Mouse (Mus musculus): ENCODE data around the gene Inpp1.
"Not testable (repeated sequence)": the region's sequence is repeated elsewhere in the genome, so short reads cannot be mapped to it uniquely, and the experiment has no call there.

The Inpp1 gene

DNA sequence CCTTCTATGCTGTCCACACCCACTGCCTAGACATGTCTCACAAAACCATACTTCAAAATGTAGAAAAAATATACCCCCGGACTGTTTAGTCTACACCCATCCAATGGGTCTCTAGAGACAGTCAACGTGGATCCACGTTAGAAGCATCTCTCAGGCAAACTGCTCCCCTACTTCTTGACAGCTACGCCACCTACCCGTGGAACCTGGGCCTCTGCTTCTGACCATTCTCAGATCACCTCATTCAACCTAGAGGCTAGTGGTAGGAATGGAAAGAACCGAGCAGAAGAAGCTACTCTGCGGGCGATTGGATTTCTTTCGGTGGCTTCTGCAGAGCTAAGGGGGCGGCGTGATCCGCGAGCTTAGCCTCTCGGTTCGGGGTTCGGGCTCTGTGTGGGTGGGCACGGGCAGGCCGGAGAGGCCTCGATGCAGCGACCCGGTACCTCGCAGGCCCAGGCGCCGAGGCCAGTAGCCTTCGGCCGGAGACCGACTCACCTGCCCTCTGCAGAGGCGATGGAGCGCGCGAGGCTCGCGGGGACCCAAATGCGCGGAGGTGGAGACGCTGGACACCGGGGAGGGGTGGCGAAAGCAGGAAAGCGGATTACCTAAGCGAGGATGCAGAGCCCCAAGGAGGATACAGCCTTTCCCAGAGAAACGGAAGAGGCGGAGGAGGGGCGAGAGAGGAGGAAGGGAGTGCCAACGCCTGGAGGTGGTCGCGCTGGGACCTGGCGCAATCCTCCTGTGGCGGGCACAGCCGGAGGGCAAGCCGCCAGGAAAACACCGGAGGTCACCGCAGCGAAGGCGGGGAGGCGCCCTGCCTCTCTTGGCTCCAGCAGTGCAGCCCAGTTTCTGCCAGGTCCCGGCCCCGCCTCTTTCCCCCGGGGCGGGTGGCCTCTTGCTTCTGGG is at the start of gene Inpp1:
Gene Inpp1 (minus strand): TSS at position 779 of the 903 bp plus-strand sequence.
- peak; percentile 68 to 81 for DNase-seq (ENCODE audit: low spot score in 2 of 2)

DNA sequence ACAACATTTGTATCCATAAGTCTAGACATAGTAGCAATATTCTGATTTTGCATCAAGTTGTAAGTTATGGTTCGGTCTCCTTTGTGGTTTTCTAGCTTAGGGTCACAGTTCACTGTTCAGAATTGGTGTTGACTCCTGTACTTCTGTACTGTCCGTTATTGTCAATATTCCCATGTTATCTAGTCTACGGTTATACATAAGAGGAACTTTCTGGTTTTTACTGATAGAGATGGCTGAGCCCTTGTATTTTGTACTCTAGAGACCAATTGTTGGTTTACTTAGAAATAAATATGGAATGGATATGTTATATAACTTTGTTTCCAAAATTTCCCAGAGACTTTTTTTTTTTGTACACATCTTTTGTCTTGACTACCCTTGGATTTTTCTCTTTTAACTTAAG is 48.5 kb upstream of the Inpp1 start:
- DNase-seq (ENCODE audit: low spot score in 2 of 2), result no peak

DNA sequence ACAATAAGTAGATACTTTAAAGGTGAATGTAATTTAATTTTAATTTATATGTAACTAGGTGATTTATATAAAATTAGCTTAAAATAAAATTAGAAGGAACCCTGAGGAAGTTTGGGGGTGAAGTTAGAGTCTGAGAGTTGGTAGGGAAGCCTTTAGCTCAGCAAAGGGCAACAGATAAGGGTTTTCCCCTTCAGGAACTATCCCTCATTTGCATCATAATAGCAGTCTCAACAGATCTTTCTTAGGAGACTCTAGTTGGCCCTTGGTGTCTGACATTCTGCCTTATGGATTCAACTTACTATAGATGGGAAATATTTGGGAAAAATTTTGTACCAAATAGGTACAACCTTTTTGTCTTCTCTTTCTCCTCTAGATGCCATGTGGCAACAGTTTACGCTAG is 46.7 kb upstream of the Inpp1 start:
- DNase-seq (ENCODE audit: low spot score in 2 of 2), result no peak

DNA sequence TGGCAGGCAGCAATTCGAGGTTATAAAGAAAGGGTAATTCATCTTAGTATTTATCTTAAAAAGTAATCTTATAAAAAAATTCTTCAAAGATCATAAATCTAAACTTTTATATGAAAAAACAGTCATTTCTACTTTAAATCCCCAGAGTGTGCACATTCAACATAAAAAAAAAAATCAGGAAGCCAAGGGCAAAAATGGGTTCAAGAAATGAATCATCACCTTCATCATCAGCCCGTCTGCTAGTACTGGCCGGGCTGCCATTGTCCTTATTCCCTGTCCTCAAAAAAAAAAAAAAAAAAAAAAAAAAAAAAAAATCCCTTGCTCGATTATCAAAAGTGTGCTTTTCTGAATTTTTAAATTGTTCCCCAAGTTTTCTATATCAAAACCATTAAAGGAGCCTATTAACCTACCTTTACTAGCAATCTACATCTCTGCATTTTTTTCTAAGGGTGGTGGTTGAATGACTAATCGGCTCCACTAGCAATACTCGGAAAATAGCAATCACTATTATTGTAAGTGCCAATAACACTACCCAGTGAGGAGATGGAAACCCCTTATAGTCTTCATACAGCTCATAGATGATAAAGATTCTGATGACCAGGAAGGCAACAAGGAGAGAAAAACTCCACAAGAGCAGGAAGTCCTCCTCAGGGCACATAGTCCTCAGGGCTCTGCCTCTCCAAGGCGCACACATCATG is 38.6 kb upstream of the Inpp1 start:
- no peak for DNase-seq (ENCODE audit: low spot score in 2 of 2)

DNA sequence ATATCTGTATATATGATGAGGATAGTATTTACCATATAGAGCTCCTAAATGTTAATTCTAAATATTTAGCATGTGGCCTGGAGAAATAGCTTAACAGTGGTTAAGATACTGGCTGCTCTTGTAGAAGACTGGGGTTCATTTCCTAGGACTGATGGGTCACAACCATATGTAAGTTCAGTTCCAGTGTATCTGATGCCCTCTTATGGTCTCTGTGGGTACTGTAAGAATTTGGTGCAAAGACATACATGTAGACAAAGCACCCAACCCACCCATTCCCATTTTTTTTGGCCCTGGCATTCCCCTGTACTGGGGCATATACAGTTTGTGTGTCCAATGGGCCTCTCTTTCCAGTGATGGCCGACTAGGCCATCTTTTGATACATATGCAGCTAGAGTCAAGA is 36.5 kb upstream of the Inpp1 start:
- DNase-seq (ENCODE audit: low spot score in 2 of 2), result not testable (repeated sequence)

DNA sequence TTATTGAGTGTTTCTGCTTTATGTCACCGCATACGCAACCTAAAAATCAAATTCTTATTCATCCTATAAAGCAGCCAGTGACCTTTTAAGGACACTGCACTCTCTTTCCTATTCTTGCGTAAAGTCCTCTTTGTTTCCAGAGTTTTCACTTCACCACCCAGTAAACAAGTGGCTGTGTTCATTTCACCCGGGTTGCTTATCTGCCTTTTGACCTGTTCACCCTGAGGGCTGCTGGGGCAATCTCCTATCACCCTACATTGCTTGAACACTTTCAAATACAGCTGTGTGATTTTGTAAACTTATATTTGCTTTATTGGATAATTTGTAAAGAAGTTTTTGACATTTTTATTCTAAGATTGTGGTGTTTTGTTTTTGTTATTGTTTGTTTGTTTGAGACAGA is 31.9 kb upstream of the Inpp1 start:
- no peak for DNase-seq (ENCODE audit: low spot score in 2 of 2)

DNA sequence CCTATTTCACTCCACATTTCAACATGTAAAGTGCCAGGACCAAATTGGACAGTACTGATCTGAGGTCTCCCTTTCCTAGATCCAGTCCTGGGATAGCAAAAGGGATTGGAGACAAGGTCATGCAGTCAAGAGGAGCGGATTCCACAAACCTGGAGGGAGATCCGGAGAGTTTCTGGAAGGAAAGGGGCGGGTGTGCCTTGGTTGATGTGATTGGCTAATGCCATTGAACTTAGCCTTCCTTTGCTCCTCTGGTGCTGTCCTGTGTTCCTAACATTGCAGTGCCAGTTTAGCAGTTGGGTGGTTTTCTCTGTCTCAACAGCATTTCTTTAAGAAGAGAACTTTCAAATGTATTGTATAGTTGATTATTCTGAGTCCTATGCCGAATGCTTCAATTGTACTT is 29.1 kb upstream of the Inpp1 start:
- DNase-seq (ENCODE audit: low spot score in 2 of 2), result no peak

DNA sequence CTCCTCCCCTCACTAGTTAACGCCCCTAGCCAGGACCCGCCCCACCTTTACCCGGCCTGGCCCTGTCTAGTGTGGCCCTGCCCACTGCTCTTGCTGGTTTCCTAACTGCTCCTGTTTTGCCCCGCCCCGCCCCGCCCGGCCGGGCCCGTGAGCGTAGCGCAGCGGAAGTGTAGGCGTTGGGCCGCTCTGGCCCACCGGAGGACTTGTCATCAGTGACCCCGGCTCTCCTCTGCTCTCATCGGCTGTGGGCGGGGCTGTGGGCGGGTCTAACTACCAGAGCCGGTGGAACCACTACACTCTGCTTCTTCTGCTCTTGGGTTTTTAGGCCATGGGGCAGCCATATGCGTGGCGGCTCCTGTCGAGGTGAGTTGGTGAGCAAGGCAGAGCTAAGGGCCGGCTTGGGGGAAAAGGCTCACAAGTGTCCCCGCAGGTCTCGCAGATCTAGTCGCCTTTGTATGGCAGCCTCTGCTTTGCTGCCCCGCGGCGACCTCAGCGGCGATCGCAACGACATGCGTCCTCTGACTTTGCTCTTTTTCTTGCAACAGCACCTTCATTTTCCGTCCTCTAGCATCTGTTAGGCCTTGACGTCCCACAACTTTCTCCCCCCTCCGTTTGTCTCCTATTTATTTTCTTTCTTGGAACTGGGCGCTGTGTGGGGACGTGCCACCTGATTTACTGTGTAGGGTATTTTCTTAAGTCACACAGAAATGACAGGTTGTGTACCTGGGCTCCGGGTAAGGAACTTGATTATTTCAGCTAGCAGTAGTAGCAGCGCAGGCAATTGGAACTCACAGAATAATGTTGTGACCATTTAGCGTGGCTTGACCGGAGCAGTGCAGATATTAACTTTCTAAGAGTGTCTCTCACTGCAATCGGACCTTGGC is 27.5 kb upstream of the Inpp1 start, which contains the start of gene Hibch:
Gene Hibch (plus strand): TSS at position 148 of the 884 bp plus-strand sequence.
- DNase-seq (ENCODE audit: low spot score in 2 of 2), result peak; percentile 98

DNA sequence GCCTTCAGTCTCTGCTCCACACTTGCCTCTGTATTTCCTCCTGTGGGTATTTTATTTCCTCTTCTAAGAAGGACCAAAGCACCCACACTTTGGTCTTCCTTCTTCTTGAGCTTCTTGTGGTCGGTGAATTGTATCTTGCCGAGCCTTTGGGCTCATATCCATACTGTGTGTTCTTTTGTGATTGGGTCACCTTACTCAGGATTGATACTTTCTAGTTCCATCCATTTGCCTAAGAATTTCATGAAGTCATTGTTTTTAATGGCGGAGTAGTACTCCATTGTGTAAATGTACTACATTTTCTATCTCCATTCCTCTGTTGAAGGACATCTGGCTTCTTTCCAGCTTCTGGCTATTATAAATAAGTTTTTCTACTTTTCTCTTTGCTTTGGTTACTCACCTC is 26.9 kb upstream of the Inpp1 start:
- no peak for DNase-seq (ENCODE audit: low spot score in 2 of 2)

DNA sequence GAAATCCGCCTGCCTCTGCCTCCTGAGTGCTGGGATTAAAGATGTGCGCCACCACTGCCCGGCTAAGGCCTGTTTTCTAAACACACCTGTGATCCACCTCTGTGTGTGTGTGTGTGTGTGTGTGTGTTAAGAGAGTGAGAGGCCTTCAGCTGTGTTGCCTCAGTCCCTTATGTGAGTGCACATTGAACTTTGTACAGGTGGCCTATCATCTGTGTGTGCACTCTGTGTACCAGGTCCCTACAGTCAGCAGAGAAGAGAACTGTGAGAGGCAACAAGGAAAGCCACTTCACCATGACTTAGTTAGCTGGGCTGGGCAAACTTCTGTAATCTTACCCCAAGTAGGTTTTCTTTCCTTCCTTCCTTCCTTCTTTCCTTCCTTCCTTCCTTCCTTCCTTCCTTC is 21.6 kb upstream of the Inpp1 start:
- DNase-seq (ENCODE audit: low spot score in 2 of 2), result no peak

DNA sequence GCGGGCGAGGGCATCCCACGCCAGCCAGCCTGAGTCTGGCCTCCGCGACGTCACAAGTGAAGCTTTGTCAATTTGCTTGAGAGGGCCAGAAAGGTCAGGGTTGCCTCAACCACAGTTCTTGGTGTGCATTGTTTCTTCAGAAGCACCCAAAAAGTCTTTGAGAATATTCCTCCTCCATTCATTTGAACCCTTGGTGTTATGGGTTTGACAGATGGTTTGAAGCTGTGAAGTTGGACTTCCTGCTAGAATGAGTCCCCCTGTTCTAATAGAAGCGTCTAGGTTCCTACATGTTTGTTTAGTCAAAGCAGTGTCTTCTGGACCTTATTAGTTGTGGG is 292 bp upstream of the Inpp1 start:
- no peak for DNase-seq (ENCODE audit: low spot score in 2 of 2)

DNA sequence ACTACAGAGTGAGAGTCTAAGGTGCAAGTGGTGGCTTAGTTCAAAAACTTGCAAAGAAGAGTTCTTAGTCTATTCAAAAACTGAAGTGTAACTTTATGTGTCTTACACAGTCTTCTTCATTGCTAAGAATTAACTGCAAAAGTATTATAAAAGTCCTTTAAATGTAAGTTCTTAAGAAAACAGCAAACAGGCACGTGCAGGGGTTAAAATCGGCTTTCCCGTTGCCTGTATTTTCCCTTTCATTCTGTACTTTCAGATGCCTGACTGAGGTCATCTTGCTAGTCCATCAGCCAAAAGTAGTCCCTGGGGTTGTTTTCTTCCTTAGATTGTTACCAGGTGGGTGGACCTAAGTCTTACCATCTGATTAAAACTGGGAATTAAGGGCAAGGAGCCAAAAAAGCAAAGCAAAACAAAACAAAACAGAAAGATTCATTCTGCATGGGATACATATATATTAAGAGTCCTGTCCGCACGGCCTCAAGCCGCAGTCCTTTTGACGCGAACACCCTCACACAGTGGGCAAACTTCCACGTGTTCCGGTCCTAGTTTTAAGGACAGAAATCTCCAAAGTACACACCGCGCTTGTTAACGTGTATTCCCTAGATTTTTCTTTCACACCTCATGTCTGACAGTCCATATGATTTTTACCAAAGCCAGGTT is 1.1 kb downstream of the Inpp1 start:
- DNase-seq (ENCODE audit: low spot score in 2 of 2), result no peak

DNA sequence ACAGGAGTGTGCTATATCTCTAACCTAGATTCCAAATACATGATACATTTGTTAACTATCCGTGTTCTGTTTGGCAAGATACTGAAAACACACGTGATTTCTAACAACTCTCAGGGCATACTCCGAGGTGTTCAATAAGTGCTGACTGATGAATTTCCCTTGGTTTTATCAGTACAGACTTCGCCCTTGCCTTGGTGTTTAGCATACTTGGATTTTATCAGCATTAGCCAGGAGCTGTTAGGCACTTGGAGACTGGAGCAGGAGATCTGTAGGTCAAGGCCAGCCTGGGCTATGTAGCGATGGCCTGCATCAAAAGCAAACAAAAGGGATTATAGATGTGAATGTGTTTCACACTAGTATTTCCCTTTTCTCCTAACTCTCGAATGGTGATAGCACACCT is 9.0 kb downstream of the Inpp1 start:
- DNase-seq (ENCODE audit: low spot score in 2 of 2), result no peak

DNA sequence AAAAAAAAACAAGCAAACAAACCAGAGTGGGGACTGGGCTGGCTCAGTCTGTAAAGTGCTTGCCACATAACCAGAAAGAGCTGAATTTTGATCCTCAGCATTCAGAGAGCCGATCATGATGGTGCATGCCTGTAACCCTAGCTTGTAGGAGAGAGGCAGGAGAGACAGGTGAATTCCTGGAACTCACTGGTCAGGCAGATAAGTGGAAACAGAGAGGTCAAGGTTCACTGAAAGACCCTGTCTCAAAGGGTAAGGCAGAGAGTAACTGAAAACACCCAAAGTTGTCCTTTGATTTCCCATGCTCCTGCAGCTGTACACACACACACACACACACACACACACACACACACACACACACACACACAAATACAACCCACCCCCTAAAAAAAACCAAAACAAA is 12.4 kb downstream of the Inpp1 start:
- DNase-seq (ENCODE audit: low spot score in 2 of 2), result no peak

DNA sequence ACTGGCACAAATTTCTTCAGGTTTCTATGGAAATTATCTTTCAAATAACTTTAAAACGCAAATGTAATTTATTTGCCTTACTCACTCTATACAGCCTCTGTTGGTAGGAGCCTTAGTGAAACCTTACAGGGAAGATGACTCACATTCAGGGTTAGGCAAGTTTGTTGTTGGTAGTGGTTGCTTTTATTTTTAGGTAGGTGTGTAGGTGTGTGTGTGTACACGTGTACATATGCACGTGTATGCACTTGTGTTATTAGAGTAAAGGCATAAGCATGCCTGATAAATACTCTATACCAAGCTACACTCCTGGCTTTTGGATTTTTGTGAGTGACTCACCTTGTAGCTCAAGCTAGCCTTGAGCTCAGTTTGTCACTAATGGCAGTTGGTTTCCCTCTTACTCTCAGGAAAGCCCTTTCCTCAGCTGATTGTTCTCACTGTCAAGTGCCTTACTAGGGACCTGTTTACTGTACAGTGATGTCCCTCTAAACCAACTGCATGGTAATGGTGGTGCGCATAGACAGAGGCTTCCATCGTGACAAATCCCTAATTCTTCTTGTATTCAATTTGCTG is 15.0 kb downstream of the Inpp1 start:
- no peak for DNase-seq (ENCODE audit: low spot score in 2 of 2)

DNA sequence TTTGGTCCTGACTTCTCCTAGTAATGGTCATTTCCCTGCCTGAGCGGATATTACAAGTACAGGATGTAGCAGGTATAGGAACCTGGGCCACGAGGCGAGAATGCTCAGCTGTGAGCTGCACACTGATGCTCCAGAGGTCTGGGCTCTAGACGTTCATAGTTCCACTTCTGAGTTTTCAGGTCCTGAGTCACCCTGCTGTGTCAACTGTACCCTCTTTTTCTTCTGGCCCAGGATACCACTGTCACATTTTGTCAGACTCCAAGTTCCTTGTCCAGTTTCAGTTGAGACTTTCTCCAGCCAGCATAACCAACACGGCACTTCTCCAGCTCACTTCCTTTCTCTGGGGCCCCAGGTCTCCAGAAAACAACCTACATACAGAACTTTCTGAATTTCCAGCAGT is 15.8 kb downstream of the Inpp1 start:
- DNase-seq (ENCODE audit: low spot score in 2 of 2), result no peak

DNA sequence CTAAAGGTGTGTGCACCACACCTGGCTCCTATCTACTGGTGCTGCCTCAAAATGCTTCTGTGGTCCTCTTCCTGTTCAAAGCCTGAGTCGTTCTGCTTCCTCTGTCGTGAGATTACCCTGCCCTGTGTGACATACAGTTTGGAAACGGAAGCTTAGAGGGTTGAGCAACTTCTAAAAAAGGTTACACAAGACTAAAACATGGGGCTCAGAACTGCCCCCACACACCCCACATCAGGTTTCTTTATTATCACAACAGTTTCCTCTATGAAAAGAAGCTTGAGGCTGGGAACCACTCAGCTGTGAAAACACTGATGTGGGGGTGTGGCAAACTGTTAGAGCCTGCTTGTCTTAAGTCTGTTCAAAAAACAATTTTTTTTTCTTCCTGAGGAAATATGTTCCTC is 17.1 kb downstream of the Inpp1 start:
- DNase-seq (ENCODE audit: low spot score in 2 of 2), result no peak

DNA sequence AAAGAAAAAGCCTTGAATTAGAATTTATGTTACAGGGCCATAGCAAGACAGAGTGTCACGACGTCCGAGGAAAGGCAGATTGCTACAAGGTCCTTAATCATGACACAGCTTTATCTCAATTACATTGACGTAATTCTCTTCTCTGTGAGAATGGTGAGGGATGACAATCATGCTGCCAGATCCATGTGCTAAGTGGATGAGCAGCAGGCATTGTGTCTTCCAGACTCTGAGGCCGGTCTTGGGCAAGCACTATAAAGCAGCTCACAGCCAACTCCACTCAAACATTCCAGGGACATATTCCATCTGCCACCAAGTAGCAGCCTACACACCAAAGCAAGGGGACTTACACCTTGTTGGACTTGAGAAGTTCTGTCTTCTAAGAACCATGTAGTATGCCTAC is 17.7 kb downstream of the Inpp1 start:
- no peak for DNase-seq (ENCODE audit: low spot score in 2 of 2)

DNA sequence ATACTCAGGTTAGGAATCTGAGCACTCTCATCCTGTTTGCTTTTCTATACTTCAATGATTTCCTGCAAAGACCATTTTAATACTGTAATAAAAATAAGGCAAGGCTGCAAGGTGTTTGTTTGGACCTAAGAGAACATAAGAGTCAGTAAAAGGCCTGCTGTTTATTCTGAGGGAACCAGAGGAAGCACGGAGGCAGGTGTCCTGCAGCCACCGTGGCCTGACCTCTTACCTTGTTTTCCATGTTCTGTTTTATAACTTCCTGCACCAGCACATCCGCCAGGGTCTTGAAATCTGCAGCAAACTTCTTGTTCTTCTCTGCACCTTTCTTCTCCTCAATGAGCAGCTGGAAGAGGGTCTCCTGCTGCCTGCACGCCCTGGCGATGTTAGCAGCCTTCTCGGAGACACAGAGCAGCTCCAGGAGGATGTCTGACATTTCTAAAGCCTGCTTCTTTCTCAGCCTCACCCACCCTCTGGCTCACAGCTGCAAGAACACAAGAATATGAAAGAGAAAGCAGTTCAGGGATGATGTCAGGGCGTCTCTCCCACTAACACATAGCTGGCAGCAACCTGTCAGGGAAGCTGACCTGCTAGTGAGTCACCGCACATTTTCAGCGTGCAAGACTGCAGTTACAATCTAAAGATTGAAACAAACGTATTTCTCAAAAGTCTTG is 18.3 kb downstream of the Inpp1 start:
- DNase-seq (ENCODE audit: low spot score in 2 of 2), result no peak

DNA sequence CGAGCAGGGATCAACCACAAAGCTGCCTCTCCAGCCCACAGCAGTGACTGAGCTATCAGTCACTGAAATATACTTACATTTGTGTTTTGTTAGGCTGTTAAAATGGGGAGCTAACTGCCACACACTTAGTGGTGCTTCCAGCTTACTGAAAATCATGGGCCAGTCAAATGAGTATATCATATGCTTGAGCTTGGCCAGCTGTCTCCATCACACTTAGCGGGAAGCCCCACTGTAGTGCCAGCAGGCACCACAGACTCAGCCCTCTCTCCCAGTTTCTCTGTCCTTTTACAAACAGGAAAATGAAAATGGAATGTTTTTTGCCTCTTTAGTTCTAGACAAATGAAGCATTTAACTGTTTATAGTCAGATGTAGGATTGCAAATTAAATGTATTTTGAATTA is 21.6 kb downstream of the Inpp1 start:
- no peak for DNase-seq (ENCODE audit: low spot score in 2 of 2)

DNA sequence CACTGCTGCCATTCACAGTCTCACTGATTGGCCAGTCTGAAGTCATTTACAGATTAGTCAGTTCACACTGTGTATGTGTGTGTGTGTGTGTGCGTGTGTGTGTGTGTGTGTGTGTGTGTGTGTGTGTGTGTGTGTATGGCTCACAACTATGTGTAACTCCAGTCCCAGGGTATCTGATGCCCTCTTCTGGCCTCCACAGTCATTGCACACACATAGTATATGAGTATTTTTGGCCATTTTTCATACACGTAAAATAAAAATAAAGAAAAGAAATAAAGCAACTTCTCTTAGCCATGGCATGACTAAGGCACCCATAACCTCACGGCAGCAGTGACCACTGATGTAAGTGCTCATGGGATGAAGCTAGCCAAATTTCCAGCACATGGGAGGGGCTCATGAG is 23.8 kb downstream of the Inpp1 start:
- DNase-seq (ENCODE audit: low spot score in 2 of 2), result no peak

Measured in urinary bladder, postnatal 4 days (tissue).